Mouse (Mus musculus) CH12.LX (cell line): ENCODE measurements around the gene Grin1. TPM values are rescaled to one million over a fixed set of nuclear protein-coding genes. Genes with fewer than 3 reads are reported as not detected.

ENCODE experiments used
- DNase-seq: peaks from one replicate; pipeline ENCODE4 v3.0.0-alpha.2; 2013; ENCODE audit errors: extremely low read depth
- H3K27ac ChIP-seq: 2 replicates; pipeline ENCODE4 v1.5.1; 2012; ENCODE audit warnings: low read depth, mild to moderate bottlenecking, control low read depth, moderate library complexity; ENCODE audit not compliant: insufficient read depth
- H3K27me3 ChIP-seq: replicated peaks from 2 replicates; pipeline ENCODE3; 2012; ENCODE audit warnings: inconsistent platforms
- H3K36me3 ChIP-seq, 2 experiments: replicated peaks in 1 of 2; 2 replicates each; pipeline versions ENCODE3 to v1.6.1; 2012; ENCODE audit warnings: inconsistent platforms in 1 of 2, low read length in 1 of 2, mild to moderate bottlenecking in 1 of 2, mixed read lengths in 1 of 2, moderate library complexity in 1 of 2; ENCODE audit not compliant: control insufficient read depth in 1 of 2, insufficient read depth in 1 of 2
- H3K4me1 ChIP-seq, 2 experiments: 2 replicates each; pipeline ENCODE4 v1.6.1; 2012; ENCODE audit warnings: inconsistent platforms in 1 of 2, moderate library complexity in 1 of 2; ENCODE audit not compliant: insufficient read depth in 2 of 2, control insufficient read depth in 1 of 2
- H3K4me2 ChIP-seq: 2 replicates; pipeline ENCODE4 v1.6.1; 2012; ENCODE audit warnings: low read depth, mild to moderate bottlenecking, control low read depth; ENCODE audit not compliant: poor library complexity, insufficient read depth, severe bottlenecking
- H3K4me3 ChIP-seq, 3 experiments: fragments of 150-350 bp in 1 of 3; sonication (generic) in 1 of 3; replicated peaks in 1 of 3; 2 replicates each; pipeline versions ENCODE3 to v1.5.1; 2011 to 2012; ENCODE audit warnings: low read depth in 2 of 3, low read length in 2 of 3, mild to moderate bottlenecking in 2 of 3, moderate library complexity in 2 of 3, control low read depth in 1 of 3, improper control_type of control experiment in 1 of 3, inconsistent platforms in 1 of 3, mixed read lengths in 1 of 3; ENCODE audit not compliant: poor library complexity in 1 of 3
- H3K79me2 ChIP-seq: replicated peaks from 2 replicates; pipeline ENCODE4 v1.6.1; 2012; ENCODE audit warnings: mild to moderate bottlenecking, moderate library complexity; ENCODE audit not compliant: control insufficient read depth, poor library complexity, insufficient read depth, severe bottlenecking; ENCODE audit errors: extremely low read depth
- H3K9ac ChIP-seq: 2 replicates; pipeline ENCODE4 v1.6.1; 2012; ENCODE audit warnings: low read depth, mild to moderate bottlenecking, control low read depth, moderate library complexity; ENCODE audit not compliant: insufficient read depth
- H3K9me3 ChIP-seq: replicated peaks from 2 replicates; pipeline ENCODE3; 2012; ENCODE audit warnings: low read length, inconsistent platforms, mixed read lengths
- ELF1 ChIP-seq: IDR thresholded peaks from 2 replicates; pipeline ENCODE4 v1.6.1; 2014; ENCODE audit warnings: low read depth, mild to moderate bottlenecking, inconsistent platforms, low read length, improper control_type of control experiment
- EP300 ChIP-seq: IDR thresholded peaks from 2 replicates; pipeline ENCODE4 v1.6.1; 2011; ENCODE audit warnings: low read length, improper control_type of control experiment
- ETS1 ChIP-seq: conservative IDR thresholded peaks from 2 replicates; pipeline ENCODE4 v1.6.1; 2012; ENCODE audit warnings: low read depth, mild to moderate bottlenecking, inconsistent platforms, low read length, improper control_type of control experiment, moderate library complexity
- GABPA ChIP-seq: IDR thresholded peaks from 2 replicates; pipeline ENCODE4 v1.6.1; 2012; ENCODE audit warnings: low read depth, low read length, improper control_type of control experiment, inconsistent platforms; ENCODE audit not compliant: insufficient replicate concordance
- HCFC1 ChIP-seq: IDR thresholded peaks from 2 replicates; pipeline ENCODE4 v1.6.1; 2012; ENCODE audit warnings: low read depth, mild to moderate bottlenecking, inconsistent platforms, low read length, improper control_type of control experiment
- JUN ChIP-seq: IDR thresholded peaks from 2 replicates; pipeline ENCODE4 v1.6.1; 2011; ENCODE audit warnings: low read depth, mild to moderate bottlenecking, low read length, improper control_type of control experiment, moderate library complexity; ENCODE audit not compliant: insufficient read depth
- JUND ChIP-seq: conservative IDR thresholded peaks from 2 replicates; pipeline ENCODE4 v1.6.1; 2011; ENCODE audit warnings: low read depth, low read length, improper control_type of control experiment
- MAFK ChIP-seq: IDR thresholded peaks from 2 replicates; pipeline ENCODE4 v1.6.1; 2011; ENCODE audit warnings: low read length, improper control_type of control experiment; ENCODE audit not compliant: insufficient replicate concordance
- MAX ChIP-seq: IDR thresholded peaks from 2 replicates; pipeline ENCODE4 v1.6.1; 2011; ENCODE audit warnings: low read length, improper control_type of control experiment
- MAZ ChIP-seq: IDR thresholded peaks from 2 replicates; pipeline ENCODE4 v1.6.1; 2012; ENCODE audit warnings: low read depth, mild to moderate bottlenecking, inconsistent platforms, low read length, improper control_type of control experiment, moderate library complexity
- MXI1 ChIP-seq: IDR thresholded peaks from 2 replicates; pipeline ENCODE4 v1.6.1; 2011; ENCODE audit warnings: mild to moderate bottlenecking, low read depth, low read length, improper control_type of control experiment
- PAX5 ChIP-seq: IDR thresholded peaks from 2 replicates; pipeline ENCODE4 v1.6.1; 2012; ENCODE audit warnings: low read length, inconsistent platforms, mixed read lengths
- POLR2A ChIP-seq: IDR thresholded peaks from 2 replicates; pipeline ENCODE4 v1.6.1; 2011; ENCODE audit warnings: low read depth, mild to moderate bottlenecking, improper control_type of control experiment, low read length
- POLR2AphosphoS2 ChIP-seq: IDR thresholded peaks from 2 replicates; pipeline ENCODE4 v1.6.1; 2011; ENCODE audit warnings: low read depth, low read length, improper control_type of control experiment
- RCOR1 ChIP-seq: conservative IDR thresholded peaks from 2 replicates; pipeline ENCODE4 v1.6.1; 2012; ENCODE audit warnings: low read depth, mild to moderate bottlenecking, inconsistent platforms, low read length, improper control_type of control experiment
- TCF12 ChIP-seq: IDR thresholded peaks from 2 replicates; pipeline ENCODE4 v1.6.1; 2014; ENCODE audit warnings: low read depth, mild to moderate bottlenecking, inconsistent platforms, low read length, improper control_type of control experiment
- USF2 ChIP-seq: conservative IDR thresholded peaks from 2 replicates; pipeline ENCODE4 v1.6.1; 2011; ENCODE audit warnings: low read depth, low read length, improper control_type of control experiment
- ZMIZ1 ChIP-seq: IDR thresholded peaks from 2 replicates; pipeline ENCODE4 v1.6.1; 2012; ENCODE audit warnings: low read depth, mild to moderate bottlenecking, inconsistent platforms, low read length, improper control_type of control experiment
- ZNF384 ChIP-seq: IDR thresholded peaks from 2 replicates; pipeline ENCODE4 v1.6.1; 2012; ENCODE audit warnings: low read depth, low read length, improper control_type of control experiment, inconsistent platforms
- dilution Hi-C: fragments of 300-500 bp; cut with MboI; formaldehyde crosslinking; loops from 2 replicates; pipeline ENCODE4 v1.14.3; 2020; ENCODE audit warnings: low sequenced_read_pairs; ENCODE audit not compliant: extremely low pct_unique_long_range_greater_than_20kb, extremely low pct_ligation_motif_present
- in situ Hi-C: fragments of 300-500 bp; cut with MboI; formaldehyde crosslinking; loops from 3 replicates; pipeline ENCODE4 v1.14.3; 2019; ENCODE audit warnings: low sequenced_read_pairs, low pct_ligation_motif_present, low pct_unique_long_range_greater_than_20kb, mixed read lengths
- polyA plus RNA-seq: library from polyadenylated mRNA; unstranded; fragments of >175 nt; gene quantifications from 2 replicates; pipeline ENCODE4 v1.2.1, GENCODE M21; 2012; ENCODE audit warnings: low read depth; ENCODE audit not compliant: insufficient read length
- total RNA-seq, 2 experiments: library from RNA; depleted of rRNA; stranded (reverse); fragments of 300-350 nt in 1 of 2; fragments of >200 nt in 1 of 2; gene quantifications; 2 replicates each; pipeline ENCODE4 v1.2.3; 2012 to 2014

Gene Grin1
- total and polyA plus RNA-seq, 3 experiments = 0.06 to 0.36 (median 0.17) TPM

DNA sequence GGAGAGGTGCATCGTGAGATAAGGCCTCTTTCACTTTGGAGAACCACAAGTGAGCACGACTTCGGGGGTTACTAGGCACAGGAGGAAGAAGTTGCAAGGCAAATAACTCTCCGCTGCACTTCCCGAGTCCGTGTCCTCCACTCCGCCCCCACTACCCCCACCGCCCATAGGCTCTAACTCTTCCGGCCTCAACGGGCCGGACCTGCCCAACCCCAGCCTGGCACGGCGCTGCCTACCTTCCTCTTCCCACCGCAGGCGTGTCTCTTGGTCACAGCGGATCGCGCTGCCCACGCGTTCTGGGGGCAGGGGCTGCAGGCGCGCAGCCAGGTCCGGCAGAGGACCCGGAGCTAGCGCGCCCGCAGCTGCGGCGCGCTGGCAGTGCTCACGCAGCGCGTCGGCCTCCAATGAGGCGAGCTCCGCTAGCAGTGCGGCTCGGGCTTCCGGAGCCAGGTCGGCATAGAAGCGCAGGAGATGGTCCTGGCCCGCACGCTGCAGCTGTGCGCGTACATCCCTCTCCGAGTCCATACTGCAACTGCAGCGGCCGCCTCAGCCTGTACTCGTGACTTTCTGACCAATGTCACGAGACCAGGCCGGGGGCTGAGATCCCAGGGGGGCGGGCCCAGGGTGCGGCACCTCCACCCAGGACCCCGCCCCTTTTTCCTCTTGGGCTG lies 46.2 kb upstream of the Grin1 start, which contains the start of gene Uap1l1 (continued):
- TF ChIP-seq TCF12 (peak; percentile 73; the same call in 1 of the 2 replicates), POLR2AphosphoS2 (no peak), MXI1 (peak; percentile 61), ZMIZ1 (no peak), HCFC1 (no peak), EP300 (no peak), MAZ (0 out of 2 replicates have a peak, but pooled peaks have one; percentile 13), MAFK (no peak), ZNF384 (no peak), MAX (no peak), POLR2A (peak; percentile 74), ETS1 (peak; percentile 47; the same call in 1 of the 2 replicates)

DNA sequence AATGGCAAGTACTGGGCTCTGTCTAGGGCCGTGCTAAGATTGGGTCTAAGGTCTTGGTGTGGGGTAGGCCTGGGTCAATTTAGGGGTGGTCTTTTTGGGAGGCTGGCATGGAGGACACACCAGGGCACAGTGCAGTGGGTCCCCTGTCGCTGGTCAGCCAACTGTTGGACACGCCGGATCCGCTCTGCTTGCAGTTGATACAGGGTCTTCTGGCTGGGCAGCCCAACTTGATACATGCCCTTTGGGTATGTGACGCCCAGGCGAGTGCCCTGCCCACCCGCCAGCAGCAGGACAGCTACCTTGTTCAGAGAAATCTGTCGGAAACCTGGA lies 45.7 kb upstream of the Grin1 start:
- Histone ChIP-seq H3K9ac (peak overlapping the region; percentile 71; the same call in 1 of the 2 replicates), H3K27me3 (peaks cover 22% of the 10 kb centered on the region), H3K4me2 (peak overlapping the region; percentile 88; the same call in 1 of the 2 replicates), H3K27ac (no peak overlapping the region), H3K4me3 (peak overlapping the region; percentile 60 to 80 (median 69)), H3K36me3 (peaks cover 20 to 47% of the 10 kb centered on the region in 2 experiments), H3K79me2 (no peaks in the 10 kb centered on the region), H3K9me3 (no peaks in the 10 kb centered on the region), H3K4me1 (peaks cover 7 to 11% of the 10 kb centered on the region in 2 experiments; a peak in 3 of 4 replicates)
- in situ Hi-C loops (loop anchor here (5.0 kb wide), 1 partner anchor 38 kb away; no protein-coding TSS in a partner anchor), dilution Hi-C loops (no loop called here)
- TF ChIP-seq POLR2AphosphoS2 (no peak), TCF12 (no peak), JUND (no peak), GABPA (no peak), ETS1 (no peak), ELF1 (no peak), RCOR1 (no peak), EP300 (no peak), MXI1 (no peak), ZNF384 (no peak), JUN (no peak), PAX5 (no peak), ZMIZ1 (no peak), USF2 (no peak)
- DNase-seq = no peak
